Mouse (Mus musculus): ENCODE results near the gene Snx11. TPM values are rescaled to one million over a fixed set of nuclear protein-coding genes. Genes with fewer than 3 reads are reported as not detected.

Gene Snx11
- total RNA-seq, 2 experiments from 2014 or later, result 11.1 to 13.6 TPM

DNA sequence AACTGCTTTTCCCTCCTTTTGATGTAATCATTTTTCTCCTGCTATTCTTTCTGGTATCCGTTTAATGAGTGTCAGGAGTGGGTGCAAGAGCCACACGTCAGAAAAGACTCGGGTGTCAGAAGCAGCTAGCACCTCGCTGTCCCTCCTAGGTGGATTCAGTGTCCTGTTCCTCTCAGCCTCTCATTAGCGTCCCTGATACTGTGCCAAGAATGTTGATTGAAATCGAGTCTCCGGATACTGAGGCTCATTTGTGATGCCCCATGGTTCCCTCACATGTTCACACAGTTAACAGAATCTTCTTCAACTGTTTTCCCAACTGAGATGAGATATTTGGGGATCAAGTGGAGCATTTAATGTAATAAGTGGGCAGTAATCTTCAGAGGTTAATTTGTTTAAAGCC, 58.8 kb downstream of the Snx11 start:
- no peak for TF ChIP-seq CTCF (IDR thresholded peaks at IDR 0.05)
- DNase-seq, result no peak
- H3K27ac ChIP-seq, result no peak overlapping the region
- H3K4me3 ChIP-seq, result no peak overlapping the region
- intact Hi-C loops (cut with DNase I), result no loop called here

Other genes with a start within 250 kb of the Snx11 start
- gene Cbx1, start 11.6 kb upstream of the Snx11 start, total RNA-seq (2021), result 10 to 100 TPM; 35.0 to 42.0 TPM
- gene Nfe2l1, start 52.4 kb upstream of the Snx11 start, total RNA-seq (2021), result 100 to 1,000 TPM; 395 to 484 TPM
- gene Copz2, start 72.3 kb upstream of the Snx11 start, total RNA-seq (2021), result 10 to 100 TPM; 21.4 to 31.0 TPM
- 10 to 100 TPM; 21.5 to 24.0 TPM for gene Cdk5rap3, start 138.9 kb upstream of the Snx11 start, total RNA-seq (2021)
- not detected for gene Prr15l, start 150.5 kb upstream of the Snx11 start, total RNA-seq (2021)
- 1 to 10 TPM; 7.4 to 8.2 TPM for gene Pnpo, start 166.4 kb upstream of the Snx11 start, total RNA-seq (2021)
- 10 to 100 TPM; 10.4 to 11.0 TPM for gene Sp2, start 205.4 kb upstream of the Snx11 start, total RNA-seq (2021)
- under 1 TPM in 1 of 2 experiments, not detected in 1; 0.10 TPM for gene Sp6, start 235.8 kb upstream of the Snx11 start, total RNA-seq (2021)